In the genomic region with DNA sequence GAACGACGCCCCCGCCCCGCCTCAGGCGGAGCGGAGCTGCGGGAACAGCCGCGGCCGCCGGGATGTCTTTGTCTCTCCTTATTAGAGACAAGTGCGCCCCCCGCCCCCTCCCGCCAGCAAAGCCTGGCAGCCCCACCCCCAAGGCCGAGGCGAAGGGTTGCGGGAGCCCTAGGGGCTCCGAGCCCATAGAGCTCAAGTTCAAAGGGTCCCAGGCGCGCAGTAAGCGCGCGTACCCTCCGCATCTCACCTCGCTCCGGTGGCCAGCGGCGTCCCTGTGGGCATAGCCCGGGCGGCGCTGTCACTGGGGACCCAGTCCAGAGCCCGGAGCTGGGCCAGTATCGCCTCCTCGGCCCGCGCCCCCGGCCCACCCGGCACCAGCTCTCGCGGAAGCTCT, we compare ENCODE assay signal across 8 mouse cellular contexts. TPM values are rescaled to one million over a fixed set of nuclear protein-coding genes. Genes with fewer than 3 reads are reported as not detected.
A peak's percentile ranks its signal among the peaks of the same experiment; 100 is the strongest.
DNase-seq lines count a peak whose midpoint lies in the region; ATAC-seq lines count a peak whose summit lies in the region.

No protein-coding gene starts in this region.

- peak; percentile 44 for ATAC-seq in kidney, embryonic 16.5 days (ENCODE audit: low FRiP score, low TSS enrichment)
- ATAC-seq in hindbrain, embryonic 11.5 days (ENCODE audit: low FRiP score), result peak; percentile 62
- peak; percentile 67 for ATAC-seq in midbrain, embryonic 11.5 days (ENCODE audit: low FRiP score)

- peaks cover 58% of the 10 kb centered on the region for H3K4me1 ChIP-seq in kidney, embryonic 16.5 days (ENCODE audit: insufficient read depth, low read length)
- H3K4me1 ChIP-seq in embryonic facial prominence, embryonic 10.5 days, result peaks cover 66% of the 10 kb centered on the region
- peaks cover 5% of the 10 kb centered on the region for H3K4me1 ChIP-seq in hindbrain, embryonic 11.5 days (replicated peaks; ENCODE audit: control insufficient read depth, insufficient read depth, low read length)
- H3K4me1 ChIP-seq in midbrain, embryonic 11.5 days (ENCODE audit: control insufficient read depth, insufficient read depth, low read length), result peaks cover 26% of the 10 kb centered on the region

- WGBS in kidney, embryonic 16.5 days, result under 1% methylated on average over 40 of the region's 40 CpGs
- under 1% methylated on average over 40 of the region's 40 CpGs for WGBS in embryonic facial prominence, embryonic 10.5 days
- 0% methylated on average over 39 of the region's 40 CpGs for WGBS in hindbrain, embryonic 11.5 days
- WGBS in midbrain, embryonic 11.5 days, result under 1% methylated on average over 36 of the region's 40 CpGs

- no peak for DNase-seq in kidney, postnatal 25 days
- no peak for DNase-seq in embryonic facial prominence, embryonic 10.5 days (ENCODE audit: low spot score)
- no peak for DNase-seq in hindbrain, embryonic 11.5 days (ENCODE audit: low spot score)
- no peak for DNase-seq in midbrain, embryonic 11.5 days (ENCODE audit: low spot score, missing footprints)
- DNase-seq in urinary bladder, postnatal 10 days (ENCODE audit: low spot score), result no peak
- no peak for DNase-seq in cerebellum, adult 11-12 months
- DNase-seq in layer of hippocampus, adult 8-10 months (ENCODE audit: low spot score in 2 of 2), result no peak

- no peaks in the 10 kb centered on the region for H3K36me3 ChIP-seq in kidney, embryonic 16.5 days (ENCODE audit: insufficient read depth, low read length)
- no peaks in the 10 kb centered on the region for H3K36me3 ChIP-seq in embryonic facial prominence, embryonic 10.5 days (replicated peaks)
- H3K36me3 ChIP-seq in hindbrain, embryonic 11.5 days (ENCODE audit: control insufficient read depth, insufficient read depth, low read length), result no peaks in the 10 kb centered on the region
- no peaks in the 10 kb centered on the region for H3K36me3 ChIP-seq in midbrain, embryonic 11.5 days (ENCODE audit: control insufficient read depth, insufficient read depth, low read length)

- H3K27me3 ChIP-seq in kidney, embryonic 16.5 days (ENCODE audit: insufficient read depth, low read length), result peaks cover 9% of the 10 kb centered on the region
- H3K27me3 ChIP-seq in embryonic facial prominence, embryonic 10.5 days (replicated peaks; ENCODE audit: low read depth, poor library complexity, severe bottlenecking), result peaks cover 83% of the 10 kb centered on the region
- H3K27me3 ChIP-seq in hindbrain, embryonic 11.5 days (ENCODE audit: control insufficient read depth, insufficient read depth, low read length), result peaks cover 30% of the 10 kb centered on the region
- H3K27me3 ChIP-seq in midbrain, embryonic 11.5 days (ENCODE audit: control insufficient read depth, insufficient read depth, low read length), result peaks cover 24% of the 10 kb centered on the region

- peak overlapping the region; percentile 98 for H3K4me2 ChIP-seq in kidney, embryonic 16.5 days (replicated peaks; ENCODE audit: low read depth, low read length)
- H3K4me2 ChIP-seq in hindbrain, embryonic 11.5 days (replicated peaks; ENCODE audit: low read depth, low read length), result peak overlapping the region; percentile 97
- H3K4me2 ChIP-seq in midbrain, embryonic 11.5 days, result peak overlapping the region; percentile 97

- H3K9ac ChIP-seq in kidney, embryonic 16.5 days (replicated peaks; ENCODE audit: low read length), result peak overlapping the region; percentile 78
- H3K9ac ChIP-seq in hindbrain, embryonic 11.5 days (ENCODE audit: low read depth, low read length), result peak overlapping the region; percentile 85
- H3K9ac ChIP-seq in midbrain, embryonic 11.5 days (ENCODE audit: low read length), result peak overlapping the region; percentile 79

- no peaks in the 10 kb centered on the region for H3K9me3 ChIP-seq in kidney, embryonic 16.5 days (ENCODE audit: low read length)
- H3K9me3 ChIP-seq in embryonic facial prominence, embryonic 10.5 days, result no peaks in the 10 kb centered on the region
- H3K9me3 ChIP-seq in hindbrain, embryonic 11.5 days (ENCODE audit: control insufficient read depth, low read length), result no peaks in the 10 kb centered on the region
- H3K9me3 ChIP-seq in midbrain, embryonic 11.5 days (ENCODE audit: control insufficient read depth, low read length), result no peaks in the 10 kb centered on the region

- peak overlapping the region; percentile 73 for H3K4me3 ChIP-seq in kidney, embryonic 16.5 days (ENCODE audit: low read length)
- H3K4me3 ChIP-seq in embryonic facial prominence, embryonic 10.5 days, result peak overlapping the region; percentile 83
- peak overlapping the region; percentile 77 for H3K4me3 ChIP-seq in hindbrain, embryonic 11.5 days (ENCODE audit: low read depth, low read length)
- peak overlapping the region; percentile 66 for H3K4me3 ChIP-seq in midbrain, embryonic 11.5 days (ENCODE audit: low read depth, low read length)

- H3K27ac ChIP-seq in kidney, embryonic 16.5 days (ENCODE audit: low read length), result peak overlapping the region; percentile 41; the same call in 1 of the 2 replicates
- peak overlapping the region; percentile 90 for H3K27ac ChIP-seq in embryonic facial prominence, embryonic 10.5 days (replicated peaks)
- peak overlapping the region; percentile 78 for H3K27ac ChIP-seq in hindbrain, embryonic 11.5 days (ENCODE audit: low read depth, low read length)
- H3K27ac ChIP-seq in midbrain, embryonic 11.5 days (ENCODE audit: low read depth, low read length), result peak overlapping the region; percentile 40

RNA-seq across cellular contexts. Expression of gene Cacna1h, which starts 0.4 kb away (rescaled TPM):
- 3.3 and 3.5 TPM in 2 replicates for polyA plus RNA-seq in kidney, embryonic 16.5 days (2015; fragmentation: Nextera tagmentation; extraction: Ambion mirVana)
- 2.9 and 3.3 TPM in 2 replicates for polyA plus RNA-seq in embryonic facial prominence, embryonic 10.5 days (2016; fragmentation: Nextera tagmentation; extraction: Ambion mirVana)
- polyA plus RNA-seq in hindbrain, embryonic 11.5 days (2014; fragmentation: Nextera tagmentation; extraction: Ambion mirVana), result 5.9 and 6.5 TPM in 2 replicates
- 3.5 and 4.3 TPM in 2 replicates for polyA plus RNA-seq in midbrain, embryonic 11.5 days (2014; fragmentation: Nextera tagmentation; extraction: Ambion mirVana)
- total RNA-seq in layer of hippocampus, adult 8-10 months (2022), result 100 to 1,000 TPM in 2 of 4 experiments, 10 to 100 TPM in 2; 92.8 to 120 (median 105) TPM

RNA-seq across cellular contexts. Expression of gene Tekt4, which starts 21.2 kb away (rescaled TPM):
- not detected in 2 replicates for polyA plus RNA-seq in kidney, embryonic 16.5 days (2015; fragmentation: Nextera tagmentation; extraction: Ambion mirVana)
- polyA plus RNA-seq in embryonic facial prominence, embryonic 10.5 days (2016; fragmentation: Nextera tagmentation; extraction: Ambion mirVana), result 0.33 TPM in 1 of 2 replicates, not detected in the other
- polyA plus RNA-seq in hindbrain, embryonic 11.5 days (2014; fragmentation: Nextera tagmentation; extraction: Ambion mirVana), result 1.3 and 1.8 TPM in 2 replicates
- polyA plus RNA-seq in midbrain, embryonic 11.5 days (2014; fragmentation: Nextera tagmentation; extraction: Ambion mirVana), result 0.12 TPM in 1 of 2 replicates, not detected in the other
- total RNA-seq in layer of hippocampus, adult 8-10 months (2022), result 1 to 10 TPM in 3 of 4 experiments, under 1 TPM in 1; 0.96 to 1.8 (median 1.2) TPM

Comparison
In these comparisons a context has a peak if more than half of its experiments do, and no peak if none do; other contexts are left out.
1. H3K27ac ChIP-seq: peak in every context shown above with its lines; median percentile 90 in embryonic facial prominence, embryonic 10.5 days; 78 in hindbrain, embryonic 11.5 days; 41 in kidney, embryonic 16.5 days; 40 in midbrain, embryonic 11.5 days.